Mouse (Mus musculus): ENCODE measurements at regions not wholly inside any gene's neighbourhood (a gene's known extent, or its start where the extent isn't known, plus 50 kb on each side); places are given as distances from the start of the nearest gene placed in this dataset.

GRCm38 (mm10) chr7:71648314-71648713 is 297.0 kb upstream of the Gm10295 start:
- WGBS: 71% methylated on average over 6 of the region's 6 CpGs
- Histone ChIP-seq H3K36me3 (no peaks in the 10 kb centered on the region), H3K27ac (replicated peaks) (no peak overlapping the region), H3K4me1 (replicated peaks) (no peaks in the 10 kb centered on the region), H3K9me3 (no peaks in the 10 kb centered on the region), H3K4me3 (no peak overlapping the region), H3K27me3 (no peaks in the 10 kb centered on the region), H3K4me2 (no peak overlapping the region), H3K9ac (no peak overlapping the region)
- ATAC-seq (ENCODE audit: low read depth): no peak

GRCm38 (mm10) chr7:71646944-71647343 is 295.7 kb upstream of the Gm10295 start:
- H3K4me1 ChIP-seq (replicated peaks): no peaks in the 10 kb centered on the region

GRCm38 (mm10) chr7:71623048-71623447 is 271.8 kb upstream of the Gm10295 start:
- Histone ChIP-seq H3K4me3 (peak overlapping the region; percentile 21), H3K9me3 (no peaks in the 10 kb centered on the region), H3K27ac (replicated peaks) (peak overlapping the region; percentile 33), H3K27me3 (no peaks in the 10 kb centered on the region), H3K9ac (peak overlapping the region; percentile 53), H3K36me3 (no peaks in the 10 kb centered on the region), H3K4me2 (peak overlapping the region; percentile 49), H3K4me1 (replicated peaks) (peaks cover 10% of the 10 kb centered on the region)
- ATAC-seq (ENCODE audit: low read depth): no peak; the same call in 1 of the 2 replicates
- 8% methylated on average over 13 of the region's 13 CpGs for WGBS

More at GRCm38 (mm10) chr7:71646944-71647343, 295.7 kb upstream of the Gm10295 start:
- 91% methylated on average over 3 of the region's 3 CpGs for WGBS
- Histone ChIP-seq H3K4me3 (no peak overlapping the region), H3K9me3 (no peaks in the 10 kb centered on the region), H3K27me3 (no peaks in the 10 kb centered on the region), H3K27ac (replicated peaks) (no peak overlapping the region), H3K9ac (no peak overlapping the region), H3K36me3 (no peaks in the 10 kb centered on the region), H3K4me2 (no peak overlapping the region)
- no peak for ATAC-seq (ENCODE audit: low read depth)

GRCm38 (mm10) chr7:71603159-71603558 is 251.9 kb upstream of the Gm10295 start:
- Histone ChIP-seq H3K4me2 (no peak overlapping the region), H3K4me1 (replicated peaks) (no peaks in the 10 kb centered on the region), H3K4me3 (no peak overlapping the region), H3K9me3 (no peaks in the 10 kb centered on the region), H3K27me3 (no peaks in the 10 kb centered on the region), H3K27ac (replicated peaks) (no peak overlapping the region), H3K36me3 (no peaks in the 10 kb centered on the region), H3K9ac (no peak overlapping the region)
- 58% methylated on average over 2 of the region's 2 CpGs for WGBS
- no peak for ATAC-seq (ENCODE audit: low read depth)

GRCm38 (mm10) chr7:71596780-71597179 is 245.5 kb upstream of the Gm10295 start:
- Histone ChIP-seq H3K4me1 (replicated peaks) (no peaks in the 10 kb centered on the region), H3K9ac (no peak overlapping the region), H3K9me3 (no peaks in the 10 kb centered on the region), H3K4me3 (no peak overlapping the region), H3K36me3 (no peaks in the 10 kb centered on the region), H3K27me3 (no peaks in the 10 kb centered on the region), H3K4me2 (no peak overlapping the region), H3K27ac (replicated peaks) (no peak overlapping the region)
- ATAC-seq (ENCODE audit: low read depth): no peak
- 92% methylated on average over 3 of the region's 3 CpGs for WGBS

- Histone ChIP-seq H3K4me2 (no peak overlapping the region), H3K4me1 (replicated peaks) (no peaks in the 10 kb centered on the region), H3K36me3 (no peaks in the 10 kb centered on the region), H3K9me3 (no peaks in the 10 kb centered on the region), H3K4me3 (no peak overlapping the region), H3K27me3 (no peaks in the 10 kb centered on the region), H3K27ac (replicated peaks) (no peak overlapping the region), H3K9ac (no peak overlapping the region)
- no peak for ATAC-seq (ENCODE audit: low read depth)
- 82% methylated on average over 5 of the region's 5 CpGs for WGBS
These were observed 236.3 kb upstream of the Gm10295 start for GRCm38 (mm10) chr7:71587626-71588025.

GRCm38 (mm10) chr7:71583443-71584055 is 232.3 kb upstream of the Gm10295 start:
- Histone ChIP-seq H3K27ac (replicated peaks) (no peak overlapping the region), H3K9me3 (no peaks in the 10 kb centered on the region), H3K4me1 (replicated peaks) (no peaks in the 10 kb centered on the region), H3K4me3 (no peak overlapping the region), H3K4me2 (no peak overlapping the region), H3K9ac (no peak overlapping the region), H3K27me3 (no peaks in the 10 kb centered on the region), H3K36me3 (no peaks in the 10 kb centered on the region)
- no peak for ATAC-seq (ENCODE audit: low read depth)
- 32% methylated on average over 1 of the region's 1 CpGs for WGBS

- 26% methylated on average over 3 of the region's 3 CpGs for WGBS
- Histone ChIP-seq H3K36me3 (no peaks in the 10 kb centered on the region), H3K27ac (replicated peaks) (no peak overlapping the region), H3K4me1 (replicated peaks) (no peaks in the 10 kb centered on the region), H3K27me3 (no peaks in the 10 kb centered on the region), H3K4me2 (no peak overlapping the region), H3K9ac (no peak overlapping the region), H3K9me3 (no peaks in the 10 kb centered on the region), H3K4me3 (no peak overlapping the region)
- no peak for ATAC-seq (ENCODE audit: low read depth)
These were observed 230.5 kb upstream of the Gm10295 start for GRCm38 (mm10) chr7:71581746-71582145.

GRCm38 (mm10) chr7:71560296-71560936 is 209.1 kb upstream of the Gm10295 start:
- Histone ChIP-seq H3K4me2 (no peak overlapping the region), H3K9me3 (no peaks in the 10 kb centered on the region), H3K4me3 (no peak overlapping the region), H3K4me1 (replicated peaks) (no peaks in the 10 kb centered on the region), H3K27me3 (no peaks in the 10 kb centered on the region), H3K9ac (no peak overlapping the region), H3K27ac (replicated peaks) (no peak overlapping the region), H3K36me3 (no peaks in the 10 kb centered on the region)
- ATAC-seq (ENCODE audit: low read depth): no peak
- 49% methylated on average over 2 of the region's 2 CpGs for WGBS

- no peaks in the 10 kb centered on the region for H3K4me1 ChIP-seq (replicated peaks)
- no peak overlapping the region for H3K9ac ChIP-seq
- H3K4me2 ChIP-seq: no peak overlapping the region
- H3K27me3 ChIP-seq: no peaks in the 10 kb centered on the region
- H3K27ac ChIP-seq (replicated peaks): no peak overlapping the region
- 94% methylated on average over 5 of the region's 5 CpGs for WGBS
- H3K9me3 ChIP-seq: no peaks in the 10 kb centered on the region
- no peak for ATAC-seq (ENCODE audit: low read depth)
- no peak overlapping the region for H3K4me3 ChIP-seq
- H3K36me3 ChIP-seq: no peaks in the 10 kb centered on the region
These were observed 205.2 kb upstream of the Gm10295 start for GRCm38 (mm10) chr7:71556473-71556872.

GRCm38 (mm10) chr7:71555476-71555875 is 204.2 kb upstream of the Gm10295 start:
- Histone ChIP-seq H3K9ac (no peak overlapping the region), H3K4me3 (no peak overlapping the region), H3K27me3 (no peaks in the 10 kb centered on the region), H3K27ac (replicated peaks) (no peak overlapping the region), H3K4me2 (no peak overlapping the region), H3K9me3 (no peaks in the 10 kb centered on the region), H3K36me3 (no peaks in the 10 kb centered on the region), H3K4me1 (replicated peaks) (no peaks in the 10 kb centered on the region)
- 85% methylated on average over 3 of the region's 3 CpGs for WGBS
- no peak for ATAC-seq (ENCODE audit: low read depth)

GRCm38 (mm10) chr7:71546606-71547213 is 195.4 kb upstream of the Gm10295 start:
- H3K27me3 ChIP-seq: no peaks in the 10 kb centered on the region

More at GRCm38 (mm10) chr7:71546606-71547213, 195.4 kb upstream of the Gm10295 start:
- Histone ChIP-seq H3K27ac (replicated peaks) (no peak overlapping the region), H3K9ac (no peak overlapping the region), H3K9me3 (no peaks in the 10 kb centered on the region), H3K36me3 (no peaks in the 10 kb centered on the region), H3K4me3 (no peak overlapping the region), H3K4me2 (no peak overlapping the region), H3K4me1 (replicated peaks) (no peaks in the 10 kb centered on the region; the same call in 1 of the 2 replicates)
- no peak for ATAC-seq (ENCODE audit: low read depth)
- 73% methylated on average over 6 of the region's 6 CpGs for WGBS

Data from neural tube, embryonic 13.5 days (tissue).